Mouse (Mus musculus) forebrain, embryonic 10.5 days (tissue): ENCODE measurements at regions not wholly inside any gene's neighbourhood (a gene's known extent, or its start where the extent isn't known, plus 50 kb on each side); places are given as distances from the start of the nearest gene placed in this dataset. TPM values are rescaled to one million over a fixed set of nuclear protein-coding genes. Genes with fewer than 3 reads are reported as not detected.

ENCODE experiments used
- DNase-seq: peaks from one replicate; pipeline ENCODE4 v3.0.0-alpha.2; 2017; ENCODE audit warnings: low spot score; ENCODE audit errors: extremely low spot score
- H3K27ac ChIP-seq: fragments of 300-500 bp; sonication (generic); 2 replicates; pipeline ENCODE4 v1.5.1; 2016; ENCODE audit warnings: mild to moderate bottlenecking
- H3K27me3 ChIP-seq: fragments of 300-500 bp; sonication (generic); 2 replicates; pipeline ENCODE4 v1.6.1; 2016; ENCODE audit warnings: mild to moderate bottlenecking; ENCODE audit not compliant: poor library complexity, severe bottlenecking
- H3K36me3 ChIP-seq: fragments of 300-500 bp; sonication (generic); replicated peaks from 2 replicates; pipeline ENCODE4 v1.6.1; 2016; ENCODE audit warnings: mild to moderate bottlenecking, moderate library complexity
- H3K4me1 ChIP-seq: fragments of 300-500 bp; sonication (generic); 2 replicates; pipeline ENCODE4 v1.6.1; 2016
- H3K4me3 ChIP-seq: fragments of 300-500 bp; sonication (generic); 2 replicates; pipeline ENCODE4 v1.5.1; 2016; ENCODE audit warnings: mild to moderate bottlenecking, moderate library complexity
- H3K9me3 ChIP-seq: fragments of 300-500 bp; sonication (generic); 2 replicates; pipeline ENCODE4 v1.6.1; 2016; ENCODE audit warnings: mild to moderate bottlenecking, moderate library complexity
- WGBS: fragments of 180-500 bp; shearing (Covaris S2); methylation state at CpG from one replicate; pipeline ENCODE4 v1.1.7; 2016; 5-methylcytosine and 5-hydroxymethylcytosine counted together
- microRNA-seq: library from miRNA; unstranded; fragments of <30 nt; microRNA quantifications from one replicate; pipeline ENCODE4, GENCODE M21; 2017

- no peak for DNase-seq
- H3K4me3 ChIP-seq, result no peak overlapping the region
- H3K36me3 ChIP-seq, result no peaks in the 10 kb centered on the region
- peaks cover 15% of the 10 kb centered on the region; the same call in 1 of the 2 replicates for H3K9me3 ChIP-seq
- no peaks in the 10 kb centered on the region for H3K27me3 ChIP-seq
- H3K4me1 ChIP-seq, result no peaks in the 10 kb centered on the region
- H3K27ac ChIP-seq, result no peak overlapping the region
- WGBS, result 70% methylated on average over 1 of the region's 1 CpGs
Measured at GRCm38 (mm10) chr2:172150898-172151297, 97.4 kb upstream of the Mc3r start.

- WGBS, result 93% methylated on average over 16 of the region's 16 CpGs
- Histone ChIP-seq H3K4me3 (no peak overlapping the region), H3K27ac (no peak overlapping the region), H3K9me3 (no peaks in the 10 kb centered on the region), H3K4me1 (0 out of 2 replicates have a peak, but pooled peaks cover 6% of the 10 kb centered on the region), H3K36me3 (no peaks in the 10 kb centered on the region), H3K27me3 (no peaks in the 10 kb centered on the region)
- DNase-seq, result no peak
Measured at GRCm38 (mm10) chr2:172159909-172160308, 88.4 kb upstream of the Mc3r start.

- no peaks in the 10 kb centered on the region for H3K36me3 ChIP-seq
- H3K9me3 ChIP-seq, result no peaks in the 10 kb centered on the region
- H3K27me3 ChIP-seq, result no peaks in the 10 kb centered on the region
- H3K4me3 ChIP-seq, result no peak overlapping the region
- 90% methylated on average over 10 of the region's 10 CpGs for WGBS
- DNase-seq, result no peak
- H3K27ac ChIP-seq, result no peak overlapping the region
- H3K4me1 ChIP-seq, result peaks cover 5% of the 10 kb centered on the region; the same call in 1 of the 2 replicates
Measured at GRCm38 (mm10) chr2:172177371-172177770, 70.9 kb upstream of the Mc3r start.

- H3K27me3 ChIP-seq, result no peaks in the 10 kb centered on the region
- WGBS, result 31% methylated on average over 4 of the region's 4 CpGs
- H3K4me1 ChIP-seq, result peaks cover 5% of the 10 kb centered on the region; the same call in 1 of the 2 replicates
- H3K27ac ChIP-seq, result no peak overlapping the region
- H3K9me3 ChIP-seq, result no peaks in the 10 kb centered on the region
- no peak overlapping the region for H3K4me3 ChIP-seq
- no peaks in the 10 kb centered on the region for H3K36me3 ChIP-seq
- no peak for DNase-seq
Measured at GRCm38 (mm10) chr2:172179301-172179700, 69.0 kb upstream of the Mc3r start.

GRCm38 (mm10) chr2:172197746-172198145 lies 50.5 kb upstream of the Mc3r start:
- Histone ChIP-seq H3K4me3 (no peak overlapping the region), H3K27ac (no peak overlapping the region), H3K9me3 (no peaks in the 10 kb centered on the region), H3K27me3 (no peaks in the 10 kb centered on the region), H3K4me1 (no peaks in the 10 kb centered on the region), H3K36me3 (no peaks in the 10 kb centered on the region)
- WGBS, result 91% methylated on average over 11 of the region's 11 CpGs
- DNase-seq, result no peak

Small RNAs in the stretch of these regions (microRNA-seq; reads per million reads assigned to microRNA genes)
- gene Gm44301, result not detected
